Mouse (Mus musculus) intestine, postnatal 0 days (tissue): Measurements from ENCODE around the gene Avpi1. TPM values are rescaled to one million over a fixed set of nuclear protein-coding genes. Genes with fewer than 3 reads are reported as not detected.
A peak's percentile ranks its signal among the peaks of the same experiment; 100 is the strongest.

Source experiments
- ATAC-seq: fragments of 200-750 bp; cut with Nextera tagmentation; 2 replicates; pipeline ENCODE4 v1.8.0; 2017; ENCODE audit warnings: mild to moderate bottlenecking, moderate TSS enrichment, moderate library complexity
- H3K27ac ChIP-seq: fragments of 300-500 bp; sonication (generic); 2 replicates; pipeline ENCODE4 v1.5.1; 2014; ENCODE audit warnings: mild to moderate bottlenecking, low read depth, low read length, moderate library complexity
- H3K27me3 ChIP-seq: fragments of 300-500 bp; sonication (generic); replicated peaks from 2 replicates; pipeline ENCODE4 v1.6.1; 2014; ENCODE audit warnings: low read length, mixed read lengths; ENCODE audit not compliant: control insufficient read depth, insufficient read depth
- H3K36me3 ChIP-seq: fragments of 300-500 bp; sonication (generic); 2 replicates; pipeline ENCODE4 v1.6.1; 2014; ENCODE audit warnings: mild to moderate bottlenecking, moderate library complexity; ENCODE audit not compliant: control insufficient read depth, insufficient read depth
- H3K4me1 ChIP-seq: fragments of 300-500 bp; sonication (generic); replicated peaks from 2 replicates; pipeline ENCODE4 v1.6.1; 2014; ENCODE audit warnings: antibody characterized with exemption, low read length, mixed read lengths; ENCODE audit not compliant: control insufficient read depth, insufficient read depth
- H3K4me2 ChIP-seq: fragments of 300-500 bp; sonication (generic); replicated peaks from 2 replicates; pipeline ENCODE4 v1.6.1; 2014; ENCODE audit warnings: low read depth, mild to moderate bottlenecking, moderate library complexity
- H3K4me3 ChIP-seq: fragments of 300-500 bp; sonication (generic); 2 replicates; pipeline ENCODE4 v1.5.1; 2014; ENCODE audit warnings: low read depth, low read length
- H3K9ac ChIP-seq: fragments of 300-500 bp; sonication (generic); 2 replicates; pipeline ENCODE4 v1.6.1; 2014; ENCODE audit warnings: mild to moderate bottlenecking, low read depth, low read length
- H3K9me3 ChIP-seq: fragments of 300-500 bp; sonication (generic); 2 replicates; pipeline ENCODE4 v1.6.1; 2016; ENCODE audit warnings: mixed run types; ENCODE audit not compliant: control insufficient read depth
- CTCF ChIP-seq: sonication (generic); IDR thresholded peaks from 2 replicates; pipeline ENCODE4 v1.5.1; 2016; ENCODE audit warnings: low read depth, mild to moderate bottlenecking, control low read depth, antibody characterized with exemption, moderate library complexity
- WGBS: fragments of 180-500 bp; shearing (Covaris S2); extraction: QIAGEN DNeasy Blood & Tissue Kit; methylation state at CpG from one replicate; pipeline ENCODE4 v1.1.7; 2014; 5-methylcytosine and 5-hydroxymethylcytosine counted together
- polyA plus RNA-seq: library from polyadenylated mRNA; unstranded; fragments of >200 nt; fragmentation: Nextera tagmentation; extraction: Ambion mirVana; gene quantifications from 2 replicates; pipeline ENCODE4 v1.2.1, GENCODE M21; 2015

Gene Avpi1
- polyA plus RNA-seq, result 39.8 and 40.5 TPM in 2 replicates

DNA sequence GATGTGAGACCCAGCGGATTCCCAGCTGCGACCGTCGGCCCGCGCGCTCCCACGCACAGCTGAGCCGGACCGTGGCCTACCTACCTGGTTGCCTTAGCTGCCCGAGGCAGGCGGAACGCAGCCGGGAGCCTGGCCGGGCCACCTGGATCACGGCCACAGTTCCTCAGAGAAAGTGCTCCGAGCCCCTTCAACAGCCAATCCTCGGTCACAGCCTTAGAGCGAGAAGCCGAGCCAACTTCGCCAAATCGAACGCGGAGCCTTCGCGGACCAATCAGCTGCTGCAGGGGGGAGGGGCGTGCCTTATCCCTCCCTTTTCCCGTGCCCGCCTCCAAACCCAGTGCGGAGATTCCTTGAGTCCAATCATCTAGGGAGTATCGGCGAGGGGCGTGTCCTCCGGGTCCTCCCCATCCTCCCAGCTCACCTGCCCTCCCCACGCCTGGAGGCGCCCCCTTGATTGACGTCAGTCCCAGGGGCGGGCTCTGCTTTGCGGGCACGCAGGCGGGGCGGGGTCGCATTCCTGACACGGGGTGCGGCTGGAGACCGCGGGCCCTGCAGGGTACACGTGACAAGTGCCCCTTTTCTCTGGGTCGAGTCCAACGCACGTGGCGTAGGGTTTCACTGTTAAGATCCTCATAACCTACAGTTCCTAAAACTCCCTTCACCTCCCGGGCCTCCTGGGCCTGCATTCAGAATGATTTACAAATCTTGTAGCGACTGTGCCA, at the start of gene Avpi1:
Gene Avpi1 (minus strand): TSS at position 273 of the 722 bp plus-strand sequence.
- H3K27ac ChIP-seq, result peak within 1 kb of the TSS; percentile 74
- TF ChIP-seq CTCF, result no peak
- peak within 1 kb of the TSS; percentile 90 for H3K4me2 ChIP-seq
- no peaks in the 10 kb centered on the region for H3K9me3 ChIP-seq
- WGBS, result under 1% methylated on average over 54 of the region's 54 CpGs
- H3K36me3 ChIP-seq, result peaks cover 9% of the 10 kb centered on the region
- H3K27me3 ChIP-seq, result no peaks in the 10 kb centered on the region
- peak within 1 kb of the TSS; percentile 58 for H3K4me3 ChIP-seq
- peak within 1 kb of the TSS; percentile 79 for H3K9ac ChIP-seq
- ATAC-seq, result peak; percentile 96
- H3K4me1 ChIP-seq, result 0 out of 2 replicates have a peak, but pooled peaks cover 3% of the 10 kb centered on the region

DNA sequence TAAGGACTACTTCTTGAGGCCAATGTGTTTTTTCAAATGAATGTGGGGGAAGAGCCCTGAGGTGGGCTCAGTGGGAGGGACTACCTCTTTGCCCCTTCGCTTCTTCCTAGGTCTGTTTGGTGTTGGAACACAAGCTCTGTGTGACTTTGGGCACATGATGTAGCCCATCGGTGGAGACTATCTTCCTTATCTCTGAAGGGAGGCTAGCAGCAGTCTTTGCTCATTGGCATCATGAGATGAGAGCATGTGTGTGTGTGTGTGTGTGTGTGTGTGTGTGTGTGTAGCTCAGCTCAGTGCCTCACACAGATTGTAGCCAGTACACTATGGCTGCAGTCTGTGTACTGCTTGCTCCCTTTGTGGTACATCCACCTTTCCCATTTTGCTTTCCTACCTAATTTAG, 48.6 kb upstream of the Avpi1 start:
- H3K9ac ChIP-seq, result no peak overlapping the region
- H3K36me3 ChIP-seq, result peaks cover 46% of the 10 kb centered on the region
- no peak overlapping the region for H3K4me3 ChIP-seq
- no peaks in the 10 kb centered on the region for H3K27me3 ChIP-seq
- no peak overlapping the region for H3K27ac ChIP-seq
- no peak for ATAC-seq
- no peak overlapping the region for H3K4me2 ChIP-seq
- H3K9me3 ChIP-seq, result no peaks in the 10 kb centered on the region
- no peaks in the 10 kb centered on the region for H3K4me1 ChIP-seq
- no peak for TF ChIP-seq CTCF
- 83% methylated on average over 2 of the region's 2 CpGs for WGBS

DNA sequence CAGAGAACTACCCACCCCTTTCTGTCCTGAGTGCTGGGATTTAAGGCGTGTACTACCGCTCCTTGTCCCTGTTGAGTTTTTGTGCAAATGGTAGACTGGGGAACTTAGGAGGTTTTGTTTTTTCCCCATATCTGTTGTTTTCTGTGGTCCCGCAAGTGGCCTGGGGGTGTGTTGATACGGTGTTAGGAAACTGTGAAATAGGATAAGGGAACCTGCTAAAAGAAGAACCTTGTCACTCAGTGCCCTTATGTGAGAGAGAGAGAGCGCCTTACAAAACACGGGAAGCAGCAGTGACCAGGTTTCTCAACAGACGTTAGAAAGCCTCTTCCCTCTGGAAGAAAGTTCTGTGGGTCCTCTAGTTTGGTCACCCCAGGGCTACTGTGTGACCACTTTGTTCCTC, 48.0 kb upstream of the Avpi1 start:
- Histone ChIP-seq H3K9ac (no peak overlapping the region), H3K4me3 (no peak overlapping the region), H3K27ac (no peak overlapping the region), H3K4me1 (peaks cover under 1% of the 10 kb centered on the region; the same call in 1 of the 2 replicates), H3K4me2 (no peak overlapping the region), H3K36me3 (peaks cover 46% of the 10 kb centered on the region), H3K27me3 (no peaks in the 10 kb centered on the region), H3K9me3 (no peaks in the 10 kb centered on the region)
- no peak for TF ChIP-seq CTCF
- no peak for ATAC-seq
- WGBS, result 82% methylated on average over 7 of the region's 7 CpGs

- peak overlapping the region; percentile 42 for H3K27ac ChIP-seq
- TF ChIP-seq CTCF, result peak; percentile 34; the same call in 1 of the 2 replicates
- peak overlapping the region; percentile 85 for H3K4me2 ChIP-seq
- H3K9ac ChIP-seq, result peak overlapping the region; percentile 79
- 0 out of 2 replicates have a peak, but pooled peaks cover 5% of the 10 kb centered on the region for H3K36me3 ChIP-seq
- peak; percentile 90 for ATAC-seq
- peaks cover 16% of the 10 kb centered on the region; the same call in 1 of the 2 replicates for H3K4me1 ChIP-seq
- H3K27me3 ChIP-seq, result 0 out of 2 replicates have a peak, but pooled peaks cover 2% of the 10 kb centered on the region
- peak overlapping the region; percentile 80 for H3K4me3 ChIP-seq
- under 1% methylated on average over 51 of the region's 56 CpGs for WGBS
- H3K9me3 ChIP-seq, result no peaks in the 10 kb centered on the region
These were observed 41.4 kb upstream of the Avpi1 start for GRCm38 (mm10) chr19:42170025-42170969.

DNA sequence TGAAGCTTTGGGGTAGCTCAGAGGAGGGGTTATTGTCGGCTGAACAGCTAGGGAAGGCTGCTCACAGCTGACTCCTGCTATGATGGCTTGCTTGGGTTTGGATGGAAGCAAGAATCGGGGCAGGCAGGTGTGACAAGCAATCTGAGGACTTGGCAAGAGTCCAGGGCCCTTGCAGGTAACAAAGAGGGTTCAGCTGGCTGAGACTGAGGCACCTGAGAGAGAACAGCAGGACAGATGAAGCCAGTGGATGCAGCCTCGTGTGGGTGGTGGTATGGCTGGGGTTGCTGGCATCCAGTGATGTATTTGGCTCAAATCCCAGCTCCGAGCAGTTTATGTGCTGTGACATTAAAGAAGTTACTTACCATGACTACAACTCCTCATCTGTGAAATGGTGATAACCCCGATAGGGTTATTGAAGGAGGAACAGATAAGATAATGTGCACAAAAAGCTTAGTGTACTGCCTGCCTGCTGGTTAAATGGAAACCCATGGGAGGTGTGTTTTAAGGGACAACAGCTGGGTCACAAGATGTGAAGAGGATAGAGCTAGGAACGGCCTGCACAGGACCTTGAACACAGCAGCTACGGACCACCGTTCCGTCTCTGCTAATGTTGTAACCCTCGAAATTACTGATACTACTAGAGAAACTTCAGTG, 40.6 kb upstream of the Avpi1 start:
- Histone ChIP-seq H3K4me2 (peak overlapping the region; percentile 85), H3K4me3 (peak overlapping the region; percentile 80; the same call in 1 of the 2 replicates), H3K9ac (no peak overlapping the region), H3K4me1 (peaks cover 16% of the 10 kb centered on the region; the same call in 1 of the 2 replicates), H3K9me3 (no peaks in the 10 kb centered on the region), H3K27me3 (0 out of 2 replicates have a peak, but pooled peaks cover 2% of the 10 kb centered on the region), H3K36me3 (0 out of 2 replicates have a peak, but pooled peaks cover 2% of the 10 kb centered on the region), H3K27ac (no peak overlapping the region; the same call in 1 of the 2 replicates)
- WGBS, result 29% methylated on average over 10 of the region's 10 CpGs
- ATAC-seq, result no peak
- TF ChIP-seq CTCF, result no peak
